Mouse (Mus musculus) layer of hippocampus, postnatal 36 days (tissue): ENCODE data around the gene Dhcr24. TPM values are rescaled to one million over a fixed set of nuclear protein-coding genes. Genes with fewer than 3 reads are reported as not detected.

ENCODE experiments used
- DNase-seq, 2 experiments: peaks; one replicate each; pipeline ENCODE4 v3.0.0; 2022
- total RNA-seq, 2 experiments: library from RNA; stranded (reverse); gene quantifications; 2 replicates each; pipeline ENCODE4 v1.2.3; 2021

Gene Dhcr24
- total RNA-seq, 2 experiments from 2014 or later = 58.8 to 61.0 TPM

DNA sequence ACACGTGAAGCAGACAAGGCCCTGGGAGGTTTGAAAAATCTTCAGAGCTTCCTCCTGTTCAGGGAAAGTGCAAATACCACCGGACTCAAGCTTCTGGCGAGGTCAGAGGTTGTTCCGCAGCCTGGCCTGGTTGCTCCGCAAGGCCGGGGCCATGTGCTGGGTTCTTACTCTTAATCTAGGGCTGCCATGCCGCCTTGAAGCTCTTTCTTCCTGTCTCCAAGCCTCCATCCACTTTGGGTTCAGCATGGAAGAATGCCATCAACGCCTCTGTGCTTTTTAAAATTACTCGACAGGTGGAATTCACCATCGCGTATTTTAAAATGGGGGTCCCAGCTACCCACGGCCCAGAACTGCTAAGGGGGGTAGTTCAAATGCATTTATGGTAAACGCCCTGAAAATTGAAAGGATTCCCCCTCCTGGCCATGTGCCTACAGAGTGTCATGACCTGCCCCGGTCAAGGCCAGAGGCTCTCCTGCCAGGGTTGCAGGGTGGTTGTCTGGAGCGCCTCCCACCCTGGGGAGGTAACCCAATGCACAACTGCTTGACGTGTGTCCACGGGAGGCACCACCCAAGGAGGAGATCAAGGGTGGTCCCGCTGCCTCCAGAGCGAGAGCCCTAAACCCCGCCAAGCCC is 509 bp upstream of the Dhcr24 start:
- DNase-seq = no peak

DNA sequence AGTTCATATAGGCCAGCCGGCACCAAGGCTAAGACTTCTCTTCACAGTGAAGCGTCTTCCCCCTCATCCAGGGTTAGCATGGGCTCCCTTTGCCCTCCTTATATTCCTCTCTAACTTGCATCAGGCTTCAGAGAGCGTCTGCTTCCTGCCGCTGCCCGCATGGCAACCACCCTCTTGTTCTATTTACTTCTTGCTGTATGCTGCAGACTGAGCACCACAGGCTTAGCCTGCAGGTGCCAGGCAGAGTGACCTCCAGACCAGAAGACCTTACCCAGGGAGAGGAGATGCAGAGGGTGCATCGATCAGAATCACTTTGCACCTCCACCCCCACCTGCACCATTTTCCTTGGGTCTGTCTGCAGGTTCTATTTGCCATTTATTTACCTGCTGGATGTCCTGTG is 1.2 kb downstream of the Dhcr24 start:
- no peak for DNase-seq

DNA sequence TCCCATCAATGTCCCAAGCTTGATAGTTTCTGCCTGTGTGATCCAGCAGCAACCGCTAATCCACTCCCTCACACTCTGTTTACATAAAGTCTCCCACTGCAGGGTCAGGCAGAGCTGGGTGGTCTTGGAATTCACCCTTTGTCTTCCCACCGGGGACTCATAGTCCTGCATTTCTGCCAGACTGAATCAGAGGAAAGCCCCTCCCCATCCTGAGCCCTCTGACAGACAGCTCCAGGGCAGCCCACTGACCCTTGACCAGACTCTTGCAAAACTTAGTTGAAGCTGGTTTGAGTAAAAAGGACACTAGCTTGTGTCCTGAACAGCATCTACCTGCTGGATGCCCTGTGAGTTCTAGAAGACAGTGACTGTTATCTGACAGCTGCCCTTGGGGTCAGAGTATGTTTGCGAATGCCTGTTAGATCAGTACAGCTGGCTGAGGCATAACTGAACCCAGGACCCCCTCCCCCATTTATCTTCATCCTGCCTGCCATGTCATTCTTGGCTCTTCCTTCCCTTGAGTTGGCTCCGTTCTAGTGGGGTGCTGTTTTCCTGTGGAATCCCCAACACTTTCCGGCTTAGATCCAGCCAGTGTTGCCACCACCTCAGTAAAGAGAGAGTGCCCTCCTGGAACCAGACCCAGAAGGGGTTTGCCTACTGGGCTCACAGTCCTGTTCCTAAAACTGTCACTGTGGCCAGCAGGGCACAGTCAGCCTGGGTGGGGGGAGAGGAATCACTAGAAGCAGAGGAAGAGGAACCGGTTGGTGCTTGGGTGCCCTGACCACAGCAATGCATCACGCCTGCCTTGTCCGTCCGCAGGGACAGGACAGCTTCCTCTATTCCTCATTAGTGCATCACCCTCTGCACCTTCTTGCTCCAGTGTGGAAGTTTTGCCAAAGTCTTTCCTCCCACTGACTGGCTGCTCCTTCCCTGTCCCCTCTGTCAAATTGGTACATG is 2.3 kb downstream of the Dhcr24 start:
- no peak for DNase-seq

DNA sequence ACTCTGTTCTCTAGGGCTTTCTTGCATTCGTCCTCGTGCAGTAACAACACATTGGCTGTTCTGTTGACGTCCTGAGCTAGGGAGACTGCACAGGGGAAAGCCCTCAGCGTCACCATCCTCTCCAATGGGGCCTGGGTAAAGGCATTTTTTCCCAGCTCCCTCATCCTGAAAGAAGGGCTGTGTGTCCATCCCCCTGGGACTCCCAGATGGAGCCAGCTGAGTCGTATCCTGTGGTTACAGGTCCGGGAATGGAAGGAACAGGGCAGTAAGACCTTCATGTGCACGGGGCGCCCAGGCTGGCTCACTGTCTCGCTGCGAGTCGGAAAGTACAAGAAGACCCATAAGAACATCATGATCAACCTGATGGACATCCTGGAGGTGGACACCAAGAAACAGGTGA is 3.3 kb downstream of the Dhcr24 start:
- DNase-seq = no peak

DNA sequence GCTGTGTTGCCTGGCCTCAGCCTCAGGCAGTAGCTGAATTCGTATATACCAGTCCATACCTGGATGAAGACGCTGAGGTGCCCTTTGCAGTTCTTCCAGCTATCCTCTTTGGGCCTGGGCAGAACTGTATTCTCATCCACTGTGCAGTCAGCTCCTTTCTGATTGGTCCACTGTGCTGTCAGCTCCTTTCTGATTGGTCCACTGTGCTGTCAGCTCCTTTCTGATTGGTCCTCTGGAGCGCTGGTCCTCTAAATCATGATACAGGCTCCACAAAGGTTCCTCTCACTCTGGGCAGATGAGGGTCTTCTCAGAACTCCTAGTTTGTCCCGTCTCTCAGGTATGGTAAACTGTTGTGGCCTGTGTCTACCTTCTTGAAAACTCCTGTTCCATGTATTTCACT is 8.8 kb downstream of the Dhcr24 start:
- DNase-seq = no peak

DNA sequence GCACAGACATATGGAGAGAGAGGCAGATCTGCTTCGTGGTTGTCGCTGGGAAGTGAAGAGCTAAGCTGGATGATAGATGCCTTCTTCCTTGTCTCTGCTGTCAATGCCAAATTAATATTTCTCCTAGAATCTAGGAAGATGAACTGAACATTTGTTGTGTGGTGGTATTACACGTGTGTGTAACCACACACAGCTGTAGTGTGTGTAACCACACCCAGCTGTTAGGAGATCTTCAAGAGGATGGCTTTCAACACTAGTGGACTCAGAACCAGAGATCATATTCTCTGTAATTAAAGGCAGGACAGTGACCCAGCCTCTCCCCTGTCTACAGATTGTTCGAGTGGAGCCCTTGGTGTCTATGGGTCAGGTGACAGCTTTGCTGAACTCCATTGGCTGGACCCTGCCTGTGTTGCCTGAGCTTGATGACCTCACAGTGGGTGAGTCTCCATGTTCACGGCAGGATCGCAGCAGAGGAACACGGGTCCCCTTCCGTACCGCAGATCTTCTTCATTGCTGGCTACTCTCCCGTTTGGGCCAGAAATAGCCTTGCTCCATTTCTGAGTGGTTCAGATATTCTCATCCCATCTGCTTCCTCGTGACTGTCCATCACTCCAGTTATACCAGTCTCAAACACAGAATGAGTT is 10.4 kb downstream of the Dhcr24 start:
- DNase-seq = no peak

DNA sequence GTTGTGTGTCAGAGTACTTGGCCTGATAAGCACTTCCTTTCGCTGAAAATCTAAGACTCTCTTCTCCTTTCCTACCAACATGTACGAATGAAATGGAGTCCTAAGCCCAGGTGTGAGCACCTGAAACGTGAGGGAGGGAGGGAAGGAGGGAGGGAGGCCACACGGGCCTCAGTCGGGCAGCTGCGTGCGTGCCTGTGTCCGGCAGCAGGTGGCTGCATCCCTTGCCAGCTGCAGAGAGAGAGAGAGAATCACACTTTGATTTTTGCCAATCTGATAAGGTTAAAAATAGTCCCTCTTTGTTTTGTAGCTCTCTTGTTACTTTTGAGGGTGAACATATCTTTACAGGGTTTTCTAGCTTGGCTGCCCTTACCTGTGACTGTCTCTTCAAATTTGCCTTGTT is 14.2 kb downstream of the Dhcr24 start:
- no peak for DNase-seq

DNA sequence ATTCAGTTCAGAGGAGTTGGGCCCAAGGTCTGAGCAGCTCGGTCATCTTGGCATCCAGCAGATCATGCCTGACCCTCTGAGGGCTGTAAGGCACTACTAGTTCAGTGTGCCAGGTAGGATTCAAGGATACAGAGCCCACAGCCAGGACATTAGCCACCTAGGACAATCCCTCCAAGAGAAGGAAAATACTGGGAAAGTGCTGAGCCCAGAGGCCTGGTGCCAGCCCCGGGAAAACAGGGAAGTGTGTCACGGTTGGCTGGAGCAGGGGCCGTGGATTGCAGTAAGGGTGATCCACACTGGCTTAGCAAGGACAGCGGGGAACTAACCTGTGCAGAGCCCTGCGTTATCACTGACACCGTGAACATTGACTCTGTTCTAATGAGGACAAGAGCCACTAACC is 16.7 kb downstream of the Dhcr24 start:
- no peak for DNase-seq

DNA sequence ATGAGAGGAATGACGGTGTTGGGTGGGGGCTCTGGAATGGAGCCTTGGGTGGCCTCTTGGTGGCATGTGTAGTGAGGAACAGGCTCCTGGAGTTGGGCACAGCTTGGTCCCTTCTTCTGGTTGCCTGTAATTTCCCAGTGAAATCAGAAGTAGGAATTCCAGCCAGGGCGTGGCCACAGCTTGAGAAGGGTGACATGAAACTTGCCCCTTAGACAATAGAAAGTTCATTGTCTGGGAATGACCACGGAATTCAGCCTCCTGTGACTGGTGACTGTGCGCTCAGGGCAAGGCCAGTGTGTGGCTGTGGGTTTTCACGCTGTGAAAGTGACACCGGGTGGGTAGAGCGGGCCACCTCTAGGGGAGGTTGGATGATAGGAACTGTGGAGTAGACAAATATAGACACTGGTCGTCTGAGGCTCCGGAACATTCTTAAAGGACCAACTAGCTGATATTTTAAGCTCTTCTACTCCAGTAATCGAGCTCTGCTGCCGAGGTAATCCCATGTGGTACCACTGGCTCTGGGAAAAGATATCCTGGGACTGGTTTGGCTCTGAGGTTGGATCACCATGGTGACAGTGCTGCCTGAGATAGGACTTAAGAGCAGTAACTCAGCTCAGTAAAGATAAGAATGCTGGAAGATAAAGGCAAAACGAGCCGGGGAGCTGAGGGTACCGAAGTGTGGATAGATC is 20.5 kb downstream of the Dhcr24 start:
- no peak for DNase-seq

DNA sequence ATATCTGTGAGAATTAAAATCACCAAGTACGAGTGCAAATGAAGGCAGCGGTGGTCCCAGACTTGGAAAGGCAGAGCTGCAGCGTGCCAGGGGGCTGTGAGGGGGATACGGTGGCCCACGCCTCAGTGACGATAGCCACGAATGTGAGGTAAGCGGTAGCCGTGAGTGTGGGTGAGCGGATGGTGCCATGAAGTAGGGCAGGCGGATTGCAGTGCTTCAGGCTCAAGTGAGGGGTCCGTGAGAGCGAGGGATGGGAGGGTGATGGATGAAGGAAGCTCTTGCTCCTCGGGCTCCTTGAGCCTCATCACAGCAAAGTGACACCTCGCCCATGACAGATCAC is 21.0 kb downstream of the Dhcr24 start:
- no peak for DNase-seq

DNA sequence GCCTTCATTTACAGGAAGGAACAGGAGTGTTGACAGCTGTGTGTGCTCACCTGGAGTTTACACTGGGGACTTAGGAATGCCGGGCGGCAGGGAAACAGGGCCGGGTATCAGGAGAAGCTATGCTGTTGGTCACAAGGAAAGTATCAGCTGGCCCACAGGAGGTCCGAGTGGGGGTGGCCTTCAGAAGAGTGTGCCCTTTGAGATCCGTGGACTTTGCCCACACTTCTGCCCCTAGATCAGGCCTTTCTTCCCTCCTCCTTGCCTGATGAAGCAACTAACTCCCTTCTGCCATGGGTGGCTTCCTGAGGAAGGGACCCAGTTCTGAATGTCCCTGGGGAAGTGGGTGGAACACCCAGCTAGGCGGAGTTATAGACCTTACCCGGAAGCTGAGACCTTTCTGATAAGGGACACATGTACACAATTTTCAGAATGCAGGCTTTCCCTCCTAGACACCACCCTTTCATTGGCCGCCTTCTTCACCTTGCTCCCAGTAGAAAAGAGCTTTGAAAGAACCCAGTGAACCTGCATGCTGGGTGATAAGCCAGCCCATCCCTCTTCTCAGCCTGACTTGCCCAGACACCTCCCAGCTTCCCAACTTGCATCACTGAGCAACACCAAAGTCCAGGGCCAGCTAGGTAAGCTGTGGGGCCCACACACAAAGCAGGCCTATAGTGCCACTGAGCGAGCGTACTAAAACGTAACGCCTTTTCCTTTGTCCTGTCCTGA is 21.8 kb downstream of the Dhcr24 start:
- no peak for DNase-seq

DNA sequence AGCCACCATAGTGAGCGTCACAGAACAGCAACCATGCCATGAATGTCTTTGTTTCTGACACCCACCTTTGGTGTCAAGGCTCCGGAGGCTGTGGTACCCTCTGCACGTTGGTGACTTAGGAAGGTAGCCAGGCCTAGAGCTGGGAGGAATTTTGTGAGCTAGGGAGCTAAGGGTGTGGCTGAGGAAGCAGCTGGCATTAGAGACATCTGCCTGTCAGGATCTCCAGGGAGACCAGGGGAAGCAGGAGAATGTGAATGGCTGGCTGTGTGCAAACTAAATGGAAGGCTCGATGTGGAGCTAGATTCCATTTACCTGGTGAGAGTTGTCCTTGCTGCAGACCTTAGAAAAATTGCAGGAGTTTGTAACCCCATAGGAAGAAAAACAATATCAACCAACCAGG is 23.8 kb downstream of the Dhcr24 start:
- no peak for DNase-seq

DNA sequence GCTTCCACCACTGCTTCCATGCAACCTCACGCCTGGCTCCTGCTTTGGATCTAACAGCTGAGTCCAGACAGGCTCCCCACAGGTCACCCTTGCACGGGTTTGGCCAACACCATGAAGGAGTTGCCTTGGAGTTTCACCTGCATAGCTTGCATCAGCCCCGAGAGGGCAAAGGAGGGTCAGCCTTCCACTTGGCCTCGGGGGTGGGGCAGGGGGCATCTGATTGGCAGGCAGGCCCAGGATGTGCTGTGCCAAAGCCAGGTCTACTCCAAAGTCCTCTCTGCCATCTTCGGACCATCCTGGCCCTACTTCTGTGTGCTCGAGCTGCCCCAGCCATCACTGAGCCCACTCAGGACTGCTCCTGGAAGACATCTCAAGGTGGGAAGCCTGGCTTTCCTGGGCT is 26.2 kb downstream of the Dhcr24 start:
- no peak for DNase-seq

DNA sequence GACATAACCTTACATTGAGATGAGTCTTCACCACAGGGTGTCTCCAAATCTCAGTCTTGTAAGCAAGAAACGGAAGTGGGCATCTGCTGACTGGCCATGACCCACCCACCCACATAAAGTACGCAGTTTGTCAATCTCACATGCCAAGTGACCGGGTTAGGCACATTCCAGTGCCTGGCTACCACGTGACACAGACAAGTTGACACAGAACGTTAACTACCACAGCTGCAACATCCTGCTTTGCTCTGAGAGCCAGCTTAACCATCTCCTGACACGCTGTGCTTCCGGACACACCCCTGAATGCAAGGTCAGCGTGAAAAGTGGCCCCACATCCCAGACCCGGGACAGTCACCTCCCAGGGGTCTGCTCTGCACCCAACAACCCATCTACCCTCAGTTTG is 29.3 kb downstream of the Dhcr24 start:
- DNase-seq = no peak

DNA sequence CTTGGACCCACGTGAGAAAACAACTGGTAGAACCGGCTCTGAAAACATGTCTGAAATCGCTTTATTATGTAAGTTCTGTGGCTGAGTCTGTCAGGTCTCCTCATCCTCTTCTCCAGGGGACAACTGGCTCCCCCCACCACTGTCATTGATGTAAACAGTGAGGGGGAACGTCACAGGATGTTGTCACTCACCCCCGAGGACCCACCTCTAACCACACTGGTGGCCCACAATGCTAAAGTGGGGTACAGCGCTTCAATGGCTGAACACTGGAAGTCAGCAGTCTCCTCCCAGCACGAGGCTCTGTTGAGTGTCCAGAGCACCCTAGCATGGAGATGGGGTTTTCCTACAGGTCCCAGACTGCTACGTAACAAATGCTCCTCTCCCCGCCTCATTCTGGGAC is 30.0 kb downstream of the Dhcr24 start:
- no peak for DNase-seq

DNA sequence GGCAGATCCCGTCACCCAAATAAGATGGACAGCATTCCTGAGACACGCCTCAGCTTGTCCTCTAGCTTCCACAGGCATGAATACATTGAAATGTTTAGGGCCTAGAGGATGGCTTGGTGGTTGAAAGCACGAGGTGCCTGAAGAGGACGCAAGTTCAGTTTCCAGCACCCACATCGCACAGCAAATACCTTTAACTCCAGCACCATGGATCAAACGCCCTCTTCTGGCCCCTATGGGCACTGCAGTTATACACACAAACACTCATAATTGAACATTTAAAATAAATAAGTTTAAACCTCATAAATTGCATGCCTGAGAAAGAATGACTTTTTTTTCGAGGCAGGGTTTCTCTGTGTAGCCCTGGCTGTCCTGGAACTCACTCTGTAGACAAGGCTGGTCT is 32.8 kb downstream of the Dhcr24 start:
- DNase-seq = no peak

DNA sequence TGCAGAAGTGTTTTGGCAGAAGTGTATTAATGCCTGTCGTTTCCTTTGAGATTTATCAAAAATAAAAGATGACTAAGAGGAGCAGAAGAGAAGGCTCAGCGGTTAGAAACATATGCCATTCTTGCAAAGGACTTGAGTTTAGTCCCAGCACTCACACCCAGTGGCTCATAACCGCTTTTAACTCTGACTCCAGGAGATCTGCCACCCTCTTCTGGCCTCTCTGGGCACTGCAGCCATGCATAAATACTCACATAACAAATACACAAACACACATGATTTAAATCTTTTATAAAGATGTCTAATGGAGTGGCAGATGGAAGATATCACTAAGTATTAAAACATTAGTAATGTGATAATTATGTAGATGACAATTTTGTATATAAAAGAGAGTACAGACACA is 35.4 kb downstream of the Dhcr24 start:
- DNase-seq = no peak

DNA sequence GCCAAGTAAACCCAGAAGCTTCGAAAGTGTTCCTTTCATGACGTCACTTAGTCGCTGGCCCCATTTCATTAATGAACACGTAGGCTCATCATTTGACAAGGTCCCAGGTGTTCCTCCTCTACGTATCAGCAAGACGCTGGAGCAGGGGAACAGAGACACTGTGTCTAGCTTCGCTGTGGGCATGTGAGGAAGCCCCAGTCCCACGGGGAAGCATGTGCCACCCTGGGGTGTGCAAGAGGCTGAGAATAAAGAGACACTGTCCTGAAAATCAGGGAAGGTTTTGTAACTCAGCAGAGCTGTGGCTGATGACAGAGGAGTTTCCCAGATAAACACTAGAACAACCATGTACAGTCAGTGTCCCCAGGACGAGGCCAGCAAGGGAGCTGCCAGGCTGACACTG is 36.2 kb downstream of the Dhcr24 start:
- DNase-seq = no peak

DNA sequence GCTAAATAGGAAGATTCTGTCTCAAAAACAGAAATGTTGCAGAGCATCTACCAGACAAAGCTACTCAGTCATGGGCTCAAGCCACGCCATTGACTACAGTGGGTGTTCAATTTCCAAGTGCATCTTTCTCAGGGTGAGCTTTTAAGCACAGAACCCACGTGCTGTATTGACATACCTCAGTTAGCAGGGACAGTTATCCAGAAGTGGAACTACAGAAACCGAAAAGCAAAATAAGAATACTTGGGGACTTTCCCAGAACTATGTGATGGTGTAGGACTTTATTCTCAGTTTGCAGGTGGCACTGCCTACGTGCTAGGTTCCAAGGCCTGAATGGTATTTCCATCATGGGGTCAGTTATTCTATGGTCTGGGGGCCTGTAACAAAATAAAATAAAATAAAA is 36.9 kb downstream of the Dhcr24 start:
- no peak for DNase-seq

DNA sequence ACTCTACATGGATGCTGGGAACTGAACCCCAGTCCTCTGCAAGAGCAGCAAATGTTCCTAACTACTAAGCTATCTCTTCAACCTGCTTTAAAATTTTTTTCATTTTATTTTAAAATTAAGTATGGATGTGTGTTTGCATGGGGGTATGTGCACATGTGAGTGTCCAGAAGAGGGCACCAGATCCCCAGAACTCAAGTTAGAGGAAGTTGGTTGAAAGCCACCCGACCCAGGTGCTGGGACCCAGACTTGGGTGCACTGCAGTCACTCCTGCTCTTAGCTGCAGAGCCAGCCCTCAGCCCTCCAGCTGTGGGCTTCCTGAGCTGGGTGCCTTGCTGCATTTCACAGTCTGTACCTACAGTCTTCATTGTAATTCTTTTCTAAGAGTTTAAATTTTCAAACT is 38.6 kb downstream of the Dhcr24 start:
- no peak for DNase-seq

DNA sequence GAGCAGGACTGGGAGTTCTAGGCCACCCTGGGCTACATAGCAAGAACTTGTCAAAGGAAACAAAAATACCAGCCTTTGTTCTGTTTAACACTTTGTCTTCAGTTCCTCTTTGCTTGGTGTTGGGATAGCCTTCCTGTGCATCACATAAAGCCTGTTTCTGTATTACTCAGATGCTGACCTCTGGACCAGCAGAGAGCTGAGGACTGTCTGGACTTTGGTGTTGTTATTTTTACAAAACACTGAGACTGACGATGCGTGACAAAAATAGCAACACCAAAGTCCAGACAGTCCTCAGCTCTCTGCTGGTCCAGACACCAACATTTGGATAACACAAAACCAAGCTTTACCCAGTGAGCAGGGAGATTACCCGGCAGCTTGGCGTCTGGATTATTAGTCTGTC is 39.9 kb downstream of the Dhcr24 start:
- no peak for DNase-seq
